Mouse (Mus musculus) kidney, postnatal 0 days (tissue): Measurements from ENCODE around the gene Gm26661. TPM values are rescaled to one million over a fixed set of nuclear protein-coding genes. Genes with fewer than 3 reads are reported as not detected.

Source experiments
- ATAC-seq: fragments of 200-750 bp; cut with Nextera tagmentation; replicated peaks from 2 replicates; pipeline ENCODE4 v1.8.0; 2017; ENCODE audit warnings: low read depth, moderate number of reproducible peaks, moderate TSS enrichment, moderate library complexity; ENCODE audit not compliant: low FRiP score
- DNase-seq: peaks from one replicate; pipeline ENCODE4 v3.0.0-alpha.2; 2016; ENCODE audit warnings: low spot score
- H3K27ac ChIP-seq: fragments of 300-500 bp; sonication (generic); 2 replicates; pipeline ENCODE4 v1.5.1; 2014; ENCODE audit warnings: mild to moderate bottlenecking
- H3K27me3 ChIP-seq: fragments of 300-500 bp; sonication (generic); 2 replicates; pipeline ENCODE4 v1.6.1; 2014; ENCODE audit warnings: low read length, mixed read lengths; ENCODE audit not compliant: insufficient read depth
- H3K36me3 ChIP-seq: fragments of 300-500 bp; sonication (generic); 2 replicates; pipeline ENCODE4 v1.6.1; 2014; ENCODE audit warnings: low read length, mixed read lengths; ENCODE audit not compliant: insufficient read depth
- H3K4me1 ChIP-seq: fragments of 300-500 bp; sonication (generic); replicated peaks from 2 replicates; pipeline ENCODE4 v1.6.1; 2014; ENCODE audit warnings: antibody characterized with exemption, low read length, mixed read lengths; ENCODE audit not compliant: insufficient read depth
- H3K4me2 ChIP-seq: fragments of 300-500 bp; sonication (generic); 2 replicates; pipeline ENCODE4 v1.6.1; 2014; ENCODE audit warnings: mild to moderate bottlenecking, low read length, moderate library complexity, mixed read lengths
- H3K4me3 ChIP-seq: fragments of 300-500 bp; sonication (generic); replicated peaks from 2 replicates; pipeline ENCODE4 v1.5.1; 2014; ENCODE audit warnings: low read depth, low read length
- H3K9ac ChIP-seq: fragments of 300-500 bp; sonication (generic); 2 replicates; pipeline ENCODE4 v1.6.1; 2014; ENCODE audit warnings: low read depth, low read length
- H3K9me3 ChIP-seq: fragments of 300-500 bp; sonication (generic); replicated peaks from 2 replicates; pipeline ENCODE4 v1.6.1; 2016; ENCODE audit warnings: low read length, inconsistent platforms, mixed read lengths
- CTCF ChIP-seq: IDR thresholded peaks from 2 replicates; pipeline ENCODE4 v1.5.1; 2016; ENCODE audit warnings: antibody characterized with exemption, low read depth, mild to moderate bottlenecking, moderate library complexity
- WGBS: fragments of 180-500 bp; shearing (Covaris S2); extraction: QIAGEN DNeasy Blood & Tissue Kit; methylation state at CpG from one replicate; pipeline ENCODE4 v1.1.7; 2014; 5-methylcytosine and 5-hydroxymethylcytosine counted together
- polyA plus RNA-seq: library from polyadenylated mRNA; unstranded; fragments of >200 nt; fragmentation: Nextera tagmentation; extraction: Ambion mirVana; gene quantifications from 2 replicates; pipeline ENCODE4 v1.2.1, GENCODE M21; 2015

Gm26661 gene
- polyA plus RNA-seq, 1 experiment from 2014 or later, result not detected

DNA sequence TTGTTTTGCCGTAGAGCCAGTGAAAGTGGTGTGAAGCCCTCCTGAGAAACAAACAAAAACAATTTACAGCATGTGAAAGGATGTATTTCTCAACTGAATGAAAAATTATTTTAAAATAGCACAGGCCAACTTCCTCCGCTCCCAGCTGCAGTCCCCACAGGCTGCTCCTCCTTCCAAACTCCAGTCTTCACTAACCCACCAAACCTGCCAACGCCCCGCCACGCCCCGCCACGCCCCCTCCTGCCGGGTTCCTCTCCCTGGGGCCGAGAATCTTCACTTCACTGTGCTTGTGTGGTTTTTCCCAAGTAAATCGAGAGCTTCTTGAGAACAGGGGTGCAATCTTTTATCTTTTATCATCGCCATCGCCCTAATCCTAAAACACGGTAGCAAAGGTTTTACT lies 5.3 kb upstream of the Gm26661 start:
- DNase-seq (no peak), ATAC-seq (no peak)
- no peaks in the 10 kb centered on the region for H3K4me1 ChIP-seq
- H3K9ac ChIP-seq, result no peak overlapping the region
- no peaks in the 10 kb centered on the region for H3K27me3 ChIP-seq
- H3K9me3 ChIP-seq, result no peaks in the 10 kb centered on the region
- WGBS, result 32% methylated on average over 13 of the region's 13 CpGs
- H3K36me3 ChIP-seq, result no peaks in the 10 kb centered on the region
- H3K27ac ChIP-seq, result no peak overlapping the region
- H3K4me2 ChIP-seq, result no peak overlapping the region
- H3K4me3 ChIP-seq, result no peak overlapping the region
- TF ChIP-seq CTCF, result no peak

DNA sequence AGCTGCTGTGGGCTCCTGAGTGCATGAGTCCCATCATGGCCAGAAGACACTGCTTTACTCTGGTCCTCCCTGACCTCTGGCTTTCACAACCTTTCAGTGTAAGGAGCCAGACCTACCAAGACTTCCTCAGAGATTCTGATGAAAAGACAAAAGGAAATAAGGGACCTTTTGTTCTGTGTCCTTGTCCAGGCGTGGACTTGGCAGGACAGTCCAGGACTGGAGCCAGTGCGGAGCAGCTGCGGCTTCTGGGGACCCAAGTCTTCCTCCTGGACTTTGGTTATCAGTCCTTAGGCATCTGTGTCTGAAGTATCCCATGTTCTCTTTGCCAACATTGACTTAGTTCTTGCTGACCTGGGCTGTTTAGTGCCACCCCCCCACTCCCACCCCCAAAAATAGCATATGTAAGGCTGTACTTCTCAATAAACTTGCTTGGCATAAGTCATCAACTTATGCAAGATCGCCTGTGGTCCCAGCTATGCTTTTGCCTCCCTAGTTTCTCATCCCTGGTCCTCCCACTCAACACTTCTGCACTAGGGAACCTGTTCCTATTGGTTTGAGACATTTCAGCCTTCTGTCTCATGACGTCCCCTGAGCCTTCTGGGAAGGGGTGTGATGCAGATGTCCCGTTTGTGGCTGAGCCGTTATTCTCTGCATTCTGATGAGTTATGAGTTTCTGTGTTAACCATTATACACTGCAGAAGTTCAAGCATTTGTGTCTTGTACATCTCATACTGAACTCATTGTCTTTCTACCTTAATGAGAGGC lies 1.9 kb upstream of the Gm26661 start:
- H3K9ac ChIP-seq, result no peak overlapping the region
- H3K36me3 ChIP-seq, result no peaks in the 10 kb centered on the region
- no peak overlapping the region for H3K4me2 ChIP-seq
- H3K27me3 ChIP-seq, result no peaks in the 10 kb centered on the region
- DNase-seq, result no peak
- H3K27ac ChIP-seq, result no peak overlapping the region
- 75% methylated on average over 7 of the region's 7 CpGs for WGBS
- H3K4me3 ChIP-seq, result no peak overlapping the region
- TF ChIP-seq CTCF, result no peak
- peaks cover 5% of the 10 kb centered on the region; the same call in 1 of the 2 replicates for H3K4me1 ChIP-seq
- H3K9me3 ChIP-seq, result no peaks in the 10 kb centered on the region
- no peak for ATAC-seq

DNA sequence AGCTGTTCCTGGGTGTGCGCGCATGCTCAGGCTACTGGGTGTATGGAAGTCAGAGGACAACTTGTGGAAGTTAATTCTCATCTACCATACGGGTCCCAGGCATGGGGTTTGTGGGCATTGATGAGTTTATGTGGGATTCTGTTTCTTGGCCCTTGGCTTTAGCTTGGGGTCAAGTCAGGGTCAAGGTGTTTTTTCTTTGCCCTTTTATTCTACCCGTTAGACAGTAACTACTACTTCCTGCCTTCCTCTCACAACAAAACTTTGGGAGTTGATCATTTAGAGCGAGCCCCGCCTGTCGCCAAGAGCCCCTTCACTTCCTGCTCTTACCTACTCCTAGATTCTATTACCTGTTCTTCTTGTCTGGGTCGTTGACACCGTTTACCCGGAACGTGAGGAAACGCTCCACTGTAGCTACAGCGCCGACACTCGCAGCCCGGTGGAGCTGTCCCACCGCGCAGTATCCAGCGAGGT lies 291 bp upstream of the Gm26661 start:
- Histone ChIP-seq H3K4me2 (peak overlapping the region; percentile 66), H3K9ac (no peak overlapping the region), H3K4me1 (peaks cover 5% of the 10 kb centered on the region; the same call in 1 of the 2 replicates), H3K27me3 (no peaks in the 10 kb centered on the region), H3K27ac (no peak overlapping the region), H3K9me3 (no peaks in the 10 kb centered on the region), H3K4me3 (peak overlapping the region; percentile 31), H3K36me3 (no peaks in the 10 kb centered on the region)
- WGBS, result 14% methylated on average over 19 of the region's 19 CpGs
- ATAC-seq (no peak), DNase-seq (no peak)
- TF ChIP-seq CTCF, result no peak

DNA sequence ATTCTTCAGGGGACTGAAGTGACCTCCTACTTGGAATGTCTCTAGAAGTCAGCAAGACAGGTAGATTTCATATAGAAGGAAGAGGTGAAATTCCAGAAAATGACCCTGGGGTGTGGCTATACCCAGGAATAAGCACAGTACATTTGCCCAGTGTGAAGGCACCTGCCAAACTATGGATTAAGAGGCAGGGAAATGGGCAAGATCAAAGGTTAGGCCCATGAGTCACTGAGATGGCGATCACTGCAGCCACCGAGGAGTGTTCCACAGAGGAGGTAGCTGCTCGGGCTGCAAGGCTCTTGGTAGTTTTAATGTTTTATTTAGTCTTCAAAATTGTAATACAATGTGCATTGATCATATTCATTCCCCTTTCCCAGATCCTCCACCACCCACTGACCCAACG lies 4.6 kb downstream of the Gm26661 start:
- 81% methylated on average over 4 of the region's 4 CpGs for WGBS
- no peak for TF ChIP-seq CTCF
- H3K4me2 ChIP-seq, result no peak overlapping the region
- no peak overlapping the region for H3K9ac ChIP-seq
- H3K9me3 ChIP-seq, result no peaks in the 10 kb centered on the region
- ATAC-seq (no peak), DNase-seq (no peak)
- H3K27me3 ChIP-seq, result no peaks in the 10 kb centered on the region
- no peak overlapping the region for H3K4me3 ChIP-seq
- no peak overlapping the region for H3K27ac ChIP-seq
- H3K36me3 ChIP-seq, result no peaks in the 10 kb centered on the region
- peaks cover 5% of the 10 kb centered on the region; the same call in 1 of the 2 replicates for H3K4me1 ChIP-seq

DNA sequence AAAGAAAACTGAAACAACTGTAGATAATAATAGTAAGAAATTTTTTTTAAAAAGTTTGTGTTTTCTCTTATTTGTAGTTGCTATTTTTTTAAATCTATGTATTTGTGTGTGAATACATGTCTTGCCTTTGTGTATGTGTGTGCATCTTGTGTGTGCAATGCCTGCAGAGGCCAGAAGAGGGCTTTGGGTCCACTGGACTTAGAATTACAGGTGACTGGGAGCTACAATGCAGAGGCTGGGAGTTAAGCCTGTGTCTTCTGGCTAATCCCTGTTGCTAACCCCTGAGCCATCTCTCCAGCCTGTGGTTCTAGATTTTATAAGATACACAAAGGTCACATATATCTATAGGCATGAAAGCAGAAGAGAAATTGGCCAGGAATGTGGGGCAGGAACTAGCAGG lies 9.2 kb downstream of the Gm26661 start:
- no peak for ATAC-seq
- no peak for TF ChIP-seq CTCF
- Histone ChIP-seq H3K4me2 (no peak overlapping the region), H3K27ac (no peak overlapping the region), H3K9me3 (no peaks in the 10 kb centered on the region), H3K4me3 (no peak overlapping the region), H3K36me3 (no peaks in the 10 kb centered on the region), H3K27me3 (no peaks in the 10 kb centered on the region), H3K9ac (no peak overlapping the region), H3K4me1 (no peaks in the 10 kb centered on the region)
- no peak for DNase-seq

DNA sequence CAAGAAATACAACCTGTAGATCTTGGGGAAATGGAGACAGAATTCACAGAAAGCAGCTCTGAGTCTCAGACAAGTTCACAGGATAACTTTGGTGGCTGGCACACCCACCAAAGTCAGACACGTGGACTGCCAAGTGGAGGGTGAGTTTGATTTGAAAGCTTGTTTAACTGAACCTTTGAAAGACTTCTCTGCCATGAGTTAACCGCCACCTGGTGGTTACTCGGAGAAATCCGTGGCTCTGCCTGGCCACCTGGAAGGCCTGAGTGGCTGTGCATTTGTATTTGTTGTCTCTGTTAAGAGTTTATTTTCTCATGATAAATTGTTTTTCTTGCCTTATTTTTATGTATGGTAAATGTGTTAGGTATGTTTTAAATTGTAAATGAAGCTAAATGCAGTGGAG lies 10.4 kb downstream of the Gm26661 start:
- no peaks in the 10 kb centered on the region for H3K36me3 ChIP-seq
- H3K9me3 ChIP-seq, result no peaks in the 10 kb centered on the region
- no peak for ATAC-seq
- H3K4me2 ChIP-seq, result no peak overlapping the region
- no peak overlapping the region for H3K4me3 ChIP-seq
- TF ChIP-seq CTCF, result peak; percentile 76
- no peaks in the 10 kb centered on the region for H3K4me1 ChIP-seq
- DNase-seq, result peak; percentile 54
- no peaks in the 10 kb centered on the region for H3K27me3 ChIP-seq
- no peak overlapping the region for H3K9ac ChIP-seq
- H3K27ac ChIP-seq, result no peak overlapping the region
- 12% methylated on average over 4 of the region's 4 CpGs for WGBS
